Mouse (Mus musculus): ENCODE data around the gene Spatc1l. TPM values are rescaled to one million over a fixed set of nuclear protein-coding genes. Genes with fewer than 3 reads are reported as not detected.

Spatc1l gene
- polyA plus RNA-seq, 1 experiment = not detected

DNA sequence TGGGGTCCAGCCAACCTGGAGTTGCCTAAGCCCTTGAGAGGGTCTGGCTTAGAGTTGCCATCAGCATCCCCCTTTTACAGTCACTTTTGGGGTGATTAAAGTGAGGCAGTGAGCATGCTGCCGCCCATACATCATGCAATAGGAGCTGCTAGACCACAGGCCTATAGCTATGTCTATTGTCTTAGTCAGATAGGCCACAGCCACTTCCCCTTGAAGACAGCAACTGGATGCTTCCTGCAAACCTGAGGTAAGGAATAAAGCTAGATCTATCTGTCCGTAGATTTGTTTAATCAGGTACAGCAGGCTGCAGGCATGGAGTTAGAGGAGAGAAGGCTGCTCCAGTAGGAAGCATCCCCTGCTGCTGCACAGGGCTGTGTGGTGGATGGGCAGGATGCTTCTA, 9.0 kb downstream of the Spatc1l start:
- Histone ChIP-seq H3K27ac (replicated peaks; ENCODE audit: low read depth, low read length) (no peak overlapping the region), H3K4me3 (ENCODE audit: insufficient read depth, low read depth, low read length) (no peak overlapping the region), H3K4me1 (ENCODE audit: control insufficient read depth, insufficient read depth, insufficient read length, low read length) (no peaks in the 10 kb centered on the region)

DNA sequence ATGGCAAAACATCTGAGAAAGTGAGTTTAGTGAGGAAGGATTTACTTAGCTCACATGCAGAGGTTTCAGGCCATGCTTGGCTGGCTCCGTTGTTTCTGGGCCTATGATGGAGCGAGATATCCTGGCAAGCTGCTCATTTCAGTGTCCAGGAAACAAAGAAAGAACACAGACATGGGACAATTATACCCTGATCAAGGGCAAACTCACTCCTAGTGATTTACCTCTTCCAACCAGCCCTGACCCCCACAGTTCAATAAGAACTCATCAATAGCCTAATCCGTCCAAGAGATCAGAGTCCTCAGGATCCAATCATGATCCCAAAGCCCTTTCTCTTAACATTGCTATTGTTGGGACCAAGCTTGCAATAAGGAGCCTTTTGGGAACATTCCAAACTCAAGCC, 10.1 kb downstream of the Spatc1l start:
- H3K27ac ChIP-seq (replicated peaks; ENCODE audit: low read depth, low read length) = no peak overlapping the region
- no peak overlapping the region for H3K4me3 ChIP-seq (ENCODE audit: insufficient read depth, low read depth, low read length)
- no peaks in the 10 kb centered on the region for H3K4me1 ChIP-seq (ENCODE audit: control insufficient read depth, insufficient read depth, insufficient read length, low read length)

DNA sequence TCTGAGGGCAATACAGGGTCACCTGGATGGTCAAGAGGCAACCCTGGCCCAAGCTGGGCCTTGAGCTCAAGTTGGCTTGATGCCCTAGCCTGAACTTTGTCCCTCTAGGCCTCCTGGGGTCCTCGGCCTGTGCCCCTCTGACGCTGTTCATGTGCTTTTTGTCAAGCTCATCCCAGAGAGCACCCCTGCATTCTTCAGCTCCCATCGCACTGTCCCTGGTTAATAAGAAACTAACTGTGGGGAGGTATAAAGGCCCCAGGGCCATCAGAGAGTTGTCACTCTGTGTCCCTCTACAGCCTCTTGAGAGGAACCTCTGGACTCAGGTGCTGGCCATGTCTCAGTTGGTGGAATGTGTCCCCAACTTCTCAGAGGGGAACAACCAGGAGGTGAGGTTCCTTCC, 13.3 kb downstream of the Spatc1l start, which contains the start of gene Ftcd:
Gene Ftcd (plus strand): TSS at position 275 of the 400 bp plus-strand sequence.
- H3K4me1 ChIP-seq (ENCODE audit: control insufficient read depth, insufficient read depth, insufficient read length, low read length) = no peaks in the 10 kb centered on the region
- H3K27ac ChIP-seq (replicated peaks; ENCODE audit: low read depth, low read length) = no peak within 1 kb of the TSS
- H3K4me3 ChIP-seq (ENCODE audit: insufficient read depth, low read depth, low read length) = no peak within 1 kb of the TSS

- Histone ChIP-seq H3K4me1 (ENCODE audit: control insufficient read depth, insufficient read depth, insufficient read length, low read length) (no peaks in the 10 kb centered on the region), H3K27ac (replicated peaks; ENCODE audit: low read depth, low read length) (no peak overlapping the region), H3K4me3 (ENCODE audit: insufficient read depth, low read depth, low read length) (no peak overlapping the region)
Measured at GRCm38 (mm10) chr10:76576920-76577319, 14.8 kb downstream of the Spatc1l start.

GRCm38 (mm10) chr10:76584138-76584537, 22.1 kb downstream of the Spatc1l start:
- Histone ChIP-seq H3K4me1 (ENCODE audit: control insufficient read depth, insufficient read depth, insufficient read length, low read length) (no peaks in the 10 kb centered on the region), H3K27ac (replicated peaks; ENCODE audit: low read depth, low read length) (no peak overlapping the region), H3K4me3 (ENCODE audit: insufficient read depth, low read depth, low read length) (no peak overlapping the region)

DNA sequence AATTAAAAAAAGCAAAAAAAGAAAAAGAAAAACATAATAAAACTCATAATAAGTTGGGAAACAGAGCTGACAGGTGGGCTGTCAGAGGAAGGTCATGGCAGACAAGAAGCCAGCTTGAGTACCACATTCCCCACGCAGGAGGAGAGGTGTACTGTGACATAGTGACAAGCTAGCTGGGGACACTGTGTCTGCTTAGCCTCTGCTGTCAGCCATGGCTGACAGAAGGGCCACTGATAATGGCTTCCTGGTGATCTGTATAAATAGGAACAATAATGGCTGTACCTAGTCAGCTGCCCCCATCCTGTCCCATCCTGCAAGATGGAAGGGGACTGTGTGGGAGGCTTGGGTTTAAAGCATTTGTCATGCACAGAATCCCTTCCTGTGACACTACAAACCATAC, 24.1 kb downstream of the Spatc1l start:
- Histone ChIP-seq H3K27ac (replicated peaks; ENCODE audit: low read depth, low read length) (no peak overlapping the region), H3K4me3 (ENCODE audit: insufficient read depth, low read depth, low read length) (no peak overlapping the region), H3K4me1 (ENCODE audit: control insufficient read depth, insufficient read depth, insufficient read length, low read length) (no peaks in the 10 kb centered on the region)

GRCm38 (mm10) chr10:76590197-76590596, 28.1 kb downstream of the Spatc1l start:
- H3K27ac ChIP-seq (replicated peaks; ENCODE audit: low read depth, low read length) = no peak overlapping the region
- H3K4me3 ChIP-seq (ENCODE audit: insufficient read depth, low read depth, low read length) = no peak overlapping the region

GRCm38 (mm10) chr10:76596338-76596737, 34.3 kb downstream of the Spatc1l start:
- Histone ChIP-seq H3K4me1 (ENCODE audit: control insufficient read depth, insufficient read depth, insufficient read length, low read length) (no peaks in the 10 kb centered on the region), H3K4me3 (ENCODE audit: insufficient read depth, low read depth, low read length) (no peak overlapping the region), H3K27ac (replicated peaks; ENCODE audit: low read depth, low read length) (no peak overlapping the region)

More at GRCm38 (mm10) chr10:76590197-76590596, 28.1 kb downstream of the Spatc1l start:
- H3K4me1 ChIP-seq (ENCODE audit: control insufficient read depth, insufficient read depth, insufficient read length, low read length) = no peaks in the 10 kb centered on the region

- H3K4me3 ChIP-seq (ENCODE audit: insufficient read depth, low read depth, low read length) = no peak overlapping the region
- H3K4me1 ChIP-seq (ENCODE audit: control insufficient read depth, insufficient read depth, insufficient read length, low read length) = no peaks in the 10 kb centered on the region
- no peak overlapping the region for H3K27ac ChIP-seq (replicated peaks; ENCODE audit: low read depth, low read length)
Measured at GRCm38 (mm10) chr10:76602690-76603089, 40.6 kb downstream of the Spatc1l start.

GRCm38 (mm10) chr10:76612473-76612872, 50.4 kb downstream of the Spatc1l start:
- Histone ChIP-seq H3K27ac (replicated peaks; ENCODE audit: low read depth, low read length) (no peak overlapping the region), H3K4me3 (ENCODE audit: insufficient read depth, low read depth, low read length) (no peak overlapping the region), H3K4me1 (ENCODE audit: control insufficient read depth, insufficient read depth, insufficient read length, low read length) (no peaks in the 10 kb centered on the region)

Other genes with a start within 250 kb of the Spatc1l start
- 15.9 TPM in 2 replicates for gene Dip2a, start 217.0 kb upstream of the Spatc1l start, polyA plus RNA-seq (2012; ENCODE audit: insufficient read depth, insufficient read length, missing spikeins)
- gene AC141477.1, start 121.8 kb upstream of the Spatc1l start, polyA plus RNA-seq (2012; ENCODE audit: insufficient read depth, insufficient read length, missing spikeins) = not detected in 2 replicates
- gene Pcnt, start 119.5 kb upstream of the Spatc1l start, polyA plus RNA-seq (2012; ENCODE audit: insufficient read depth, insufficient read length, missing spikeins) = 4.7 and 5.6 TPM in 2 replicates
- gene 2610028H24Rik, start 113.2 kb upstream of the Spatc1l start, polyA plus RNA-seq (2012; ENCODE audit: insufficient read depth, insufficient read length, missing spikeins) = not detected in 2 replicates
- 17.3 and 20.4 TPM in 2 replicates for gene Mcm3ap, start 93.3 kb upstream of the Spatc1l start, polyA plus RNA-seq (2012; ENCODE audit: insufficient read depth, insufficient read length, missing spikeins)
- 2.1 and 2.9 TPM in 2 replicates for gene Ybey, start 93.2 kb upstream of the Spatc1l start, polyA plus RNA-seq (2012; ENCODE audit: insufficient read depth, insufficient read length, missing spikeins)
- 28.3 and 42.6 TPM in 2 replicates for gene Lss, start 30.7 kb upstream of the Spatc1l start, polyA plus RNA-seq (2012; ENCODE audit: insufficient read depth, insufficient read length, missing spikeins)
- gene Ftcd, start 13.4 kb downstream of the Spatc1l start, polyA plus RNA-seq (2012; ENCODE audit: insufficient read depth, insufficient read length, missing spikeins) = not detected in 2 replicates
- gene Col6a2, start 61.4 kb downstream of the Spatc1l start, polyA plus RNA-seq (2012; ENCODE audit: insufficient read depth, insufficient read length, missing spikeins) = 34.7 and 42.3 TPM in 2 replicates
- gene Col6a1, start 163.9 kb downstream of the Spatc1l start, polyA plus RNA-seq (2012; ENCODE audit: insufficient read depth, insufficient read length, missing spikeins) = 37.8 and 44.7 TPM in 2 replicates